Mouse (Mus musculus) erythroblast, adult 5-6 weeks (primary cell): ENCODE results near the gene Zfp385c. TPM values are rescaled to one million over a fixed set of nuclear protein-coding genes. Genes with fewer than 3 reads are reported as not detected.
"Not testable (repeated sequence)": the region's sequence is repeated elsewhere in the genome, so short reads cannot be mapped to it uniquely, and the experiment has no call there.

ENCODE experiments used
- ATAC-seq: replicated peaks from 2 replicates; pipeline ENCODE4 v1.8.0; 2016; ENCODE audit warnings: moderate number of reproducible peaks, mild to moderate bottlenecking, moderate TSS enrichment, inconsistent platforms; ENCODE audit not compliant: poor library complexity, low FRiP score, severe bottlenecking
- total RNA-seq, 2 experiments: library from RNA; stranded (forward) in 1 of 2; stranded (reverse) in 1 of 2; fragments of 150-400 nt in 1 of 2; fragments of 200-764, 138-1000 nt in 1 of 2; gene quantifications; 2 replicates each; pipeline versions ENCODE4 v1.2.3 to v1.2.4; 2015 to 2017; ENCODE audit warnings: low replicate concordance in 2 of 2

Gene Zfp385c
- total RNA-seq, 2 experiments from 2014 or later = not detected

DNA sequence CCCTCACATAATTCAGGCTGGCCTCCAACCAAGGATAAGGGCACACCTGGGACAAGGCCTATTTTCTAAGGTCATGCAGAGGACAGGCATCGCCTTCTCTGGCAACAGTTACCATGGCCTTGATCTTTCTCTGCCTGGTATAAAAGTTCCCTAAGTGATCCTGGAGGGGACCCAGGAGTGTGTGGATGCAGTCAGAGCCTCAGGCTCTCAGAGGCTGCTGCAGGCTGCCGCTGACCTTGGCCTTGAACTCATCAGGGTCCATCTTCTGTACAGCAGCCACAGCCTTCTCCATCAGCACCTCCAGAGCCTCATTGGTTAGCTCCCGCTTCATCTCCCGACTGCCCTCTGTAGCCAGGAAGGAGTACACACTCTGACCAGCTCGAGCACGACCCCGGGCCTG is 5.7 kb upstream of the Zfp385c start:
- ATAC-seq = no peak

DNA sequence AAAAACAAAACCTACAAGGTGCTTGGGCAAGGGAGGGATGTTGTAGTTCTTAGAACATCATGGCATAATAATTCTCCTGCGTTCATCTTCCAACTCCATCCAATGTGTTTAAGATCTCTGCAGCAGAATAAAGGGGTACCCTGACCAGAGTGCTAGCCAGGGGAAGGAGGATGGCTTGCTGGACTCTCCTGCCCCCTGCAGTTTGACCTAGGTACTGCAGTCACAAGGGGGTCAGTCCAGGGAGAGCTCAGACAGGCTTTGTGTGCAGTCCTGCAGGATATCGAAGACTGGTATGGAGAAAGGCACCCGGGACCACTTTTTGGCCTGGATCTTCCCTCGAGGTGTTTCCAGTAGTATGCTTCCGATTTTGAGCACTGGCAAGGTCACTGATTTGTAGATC is 2.7 kb upstream of the Zfp385c start:
- peak; percentile 75 for ATAC-seq

GRCm38 (mm10) chr11:100693154-100693553 is 899 bp upstream of the Zfp385c start:
- no peak for ATAC-seq

DNA sequence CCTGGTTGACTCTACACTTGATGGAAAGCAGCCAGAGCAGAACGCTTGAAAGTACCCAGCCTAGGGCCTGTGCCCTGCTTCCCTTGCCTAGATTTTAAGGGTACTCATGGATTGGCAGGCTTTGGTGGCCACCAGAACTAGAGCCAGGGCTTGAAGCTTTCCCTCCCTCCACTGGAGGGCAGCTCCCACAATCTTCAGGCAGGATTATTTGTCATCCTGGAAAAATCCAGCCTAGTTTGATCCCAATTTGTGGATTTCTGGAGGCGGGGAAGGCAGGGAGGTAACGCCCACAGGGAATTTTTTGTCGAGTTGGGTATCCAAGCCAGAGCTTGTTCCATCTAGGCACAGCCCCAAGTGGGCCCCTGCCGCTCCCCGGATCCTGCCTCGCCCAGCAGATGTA is 1.9 kb downstream of the Zfp385c start:
- ATAC-seq = no peak

DNA sequence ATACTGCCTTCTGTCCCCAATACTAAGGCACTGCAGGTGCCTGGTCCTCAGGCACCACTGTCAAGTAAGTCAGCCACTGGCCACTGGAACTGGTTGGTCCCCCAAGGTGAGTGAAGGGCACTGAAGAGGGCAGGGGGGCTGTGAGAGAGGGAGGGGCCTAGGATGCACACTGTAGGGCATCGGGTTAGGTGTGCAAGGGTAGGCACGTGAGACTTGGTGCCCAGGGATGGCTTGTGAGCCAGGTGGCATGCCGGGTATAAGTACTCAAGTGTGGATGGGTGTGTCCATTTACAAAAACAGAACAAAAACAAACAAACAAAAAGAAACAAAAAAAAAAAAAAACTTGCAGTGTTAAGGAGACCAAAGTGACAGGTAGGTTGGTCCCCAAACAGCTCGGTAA is 3.8 kb downstream of the Zfp385c start:
- ATAC-seq = no peak

DNA sequence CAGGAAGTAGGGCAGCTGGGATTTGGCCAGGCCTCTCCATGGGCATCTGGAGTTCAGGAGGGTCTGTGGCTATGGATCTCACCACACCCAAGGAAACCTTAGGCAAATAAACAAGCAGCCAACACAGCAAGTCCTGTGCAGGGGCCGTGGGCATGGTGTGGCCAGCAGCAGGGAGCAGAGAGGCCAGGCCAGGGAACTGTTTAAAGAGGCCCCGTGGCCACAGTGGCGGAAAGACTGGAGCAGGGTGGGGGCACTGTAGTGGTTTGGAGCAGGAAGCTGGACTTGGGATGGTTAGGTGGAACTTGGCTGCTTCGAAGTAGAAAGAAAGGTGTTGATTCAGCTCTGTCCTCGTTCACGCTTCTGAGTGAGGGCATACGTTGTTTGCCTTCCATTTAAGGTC is 5.0 kb downstream of the Zfp385c start:
- no peak for ATAC-seq

DNA sequence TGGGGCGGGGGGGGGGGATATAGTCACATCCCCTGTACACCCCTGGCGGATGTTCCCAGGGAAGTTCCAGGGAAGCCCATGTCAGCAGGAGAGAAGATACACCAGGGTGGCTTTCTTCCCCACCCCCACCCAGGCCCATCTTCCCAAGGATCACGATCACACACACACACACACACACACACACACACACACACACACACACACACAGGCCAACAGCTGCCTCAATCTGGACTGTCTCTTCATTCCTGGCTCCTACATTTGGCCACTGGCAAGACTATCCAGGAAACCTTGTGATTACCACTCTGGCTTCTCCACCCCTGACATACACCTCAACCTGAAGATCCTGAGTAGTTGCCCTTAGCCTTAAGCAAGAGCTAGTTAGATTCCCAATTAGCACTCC is 6.9 kb downstream of the Zfp385c start:
- no peak for ATAC-seq

GRCm38 (mm10) chr11:100684084-100684483 is 8.2 kb downstream of the Zfp385c start:
- no peak for ATAC-seq

- ATAC-seq = no peak
These were observed 9.7 kb downstream of the Zfp385c start for GRCm38 (mm10) chr11:100682526-100682925.

GRCm38 (mm10) chr11:100681826-100682225 is 10.4 kb downstream of the Zfp385c start:
- ATAC-seq = no peak

DNA sequence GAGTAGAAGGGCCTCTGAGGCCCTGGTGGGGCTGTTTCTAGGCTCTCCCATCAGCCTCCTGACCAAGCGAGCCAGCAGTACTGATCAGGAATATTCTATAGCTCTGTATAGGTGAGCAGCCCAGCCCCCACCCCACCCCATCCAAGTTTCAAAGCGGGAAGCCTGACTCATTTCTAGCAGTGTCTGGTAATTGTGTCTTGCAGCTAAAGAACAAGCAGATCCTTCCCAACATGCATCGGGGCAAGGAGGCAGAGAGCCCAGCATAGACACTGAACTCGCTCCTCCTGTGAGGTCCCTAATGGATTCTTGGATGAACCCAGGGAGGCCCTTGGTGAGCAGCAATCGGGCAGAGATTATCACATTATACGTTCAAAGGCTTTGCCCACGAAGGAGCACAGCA is 14.4 kb downstream of the Zfp385c start:
- no peak for ATAC-seq

DNA sequence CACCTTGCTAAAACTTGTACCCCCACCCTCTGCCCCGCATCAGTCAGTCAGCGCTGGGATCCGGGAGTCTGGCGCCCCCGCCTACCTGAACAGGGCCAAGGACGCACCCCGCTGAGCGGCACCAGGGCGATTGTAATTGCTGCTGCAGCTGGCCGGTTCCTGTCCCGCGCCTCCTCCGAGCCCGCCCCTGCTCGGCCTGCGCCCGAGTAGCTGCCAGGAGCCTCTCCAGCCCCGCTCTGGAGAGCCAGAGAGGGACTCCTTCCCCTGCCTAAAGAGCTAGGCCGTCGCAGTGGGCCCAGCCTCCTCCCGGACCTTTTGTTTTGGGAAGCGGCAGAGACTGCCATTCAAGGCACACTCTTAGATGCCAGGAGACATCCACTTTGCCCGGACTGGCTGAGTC is 19.1 kb downstream of the Zfp385c start:
- 0 out of 2 replicates have a peak, but pooled peaks have one; percentile 19 for ATAC-seq

GRCm38 (mm10) chr11:100671956-100672355 is 20.3 kb downstream of the Zfp385c start:
- no peak for ATAC-seq

- ATAC-seq = no peak
These were observed 21.2 kb downstream of the Zfp385c start for GRCm38 (mm10) chr11:100671049-100671448.

GRCm38 (mm10) chr11:100659806-100660205 is 32.4 kb downstream of the Zfp385c start:
- no peak for ATAC-seq

- no peak for ATAC-seq
These were observed 35.8 kb downstream of the Zfp385c start for GRCm38 (mm10) chr11:100656458-100656857.

DNA sequence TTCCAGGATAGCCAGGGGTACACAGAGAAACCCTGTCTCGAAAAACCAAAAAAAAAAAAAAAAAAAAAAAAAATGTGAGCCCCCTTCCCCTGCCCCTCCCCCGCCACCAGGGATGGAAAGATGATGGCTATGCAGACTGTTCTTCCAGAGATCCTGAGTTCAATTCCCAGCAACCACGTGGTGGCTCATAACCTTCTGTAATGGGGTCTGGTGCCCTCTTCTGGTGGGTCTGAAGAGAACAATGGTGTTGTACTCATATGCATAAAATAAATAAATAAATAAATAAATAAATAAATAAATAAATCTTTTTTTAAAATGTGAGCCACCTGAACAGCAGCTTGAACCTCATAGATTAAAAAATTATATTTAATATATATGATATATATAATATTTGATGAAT is 36.7 kb downstream of the Zfp385c start:
- not testable (repeated sequence) for ATAC-seq

DNA sequence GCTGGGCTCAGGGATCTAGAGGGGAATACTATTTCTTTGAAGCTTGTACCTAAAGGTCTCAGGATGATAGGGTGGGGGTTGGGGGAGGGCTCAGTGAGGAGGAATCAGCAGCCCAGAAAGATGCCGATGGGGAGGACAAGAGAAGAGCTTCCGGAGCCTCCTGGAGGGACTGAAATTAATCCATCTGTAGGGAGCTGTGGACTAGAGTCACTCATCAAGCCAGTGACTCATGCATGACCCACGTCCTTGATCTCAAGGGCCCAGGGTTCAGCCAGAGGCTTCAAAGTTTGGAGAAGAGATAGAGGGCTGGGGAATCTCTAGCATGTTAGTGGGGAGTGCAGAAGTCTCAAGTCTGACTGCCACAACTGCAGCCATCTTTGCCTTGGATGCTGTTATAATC is 40.5 kb downstream of the Zfp385c start:
- ATAC-seq = no peak

DNA sequence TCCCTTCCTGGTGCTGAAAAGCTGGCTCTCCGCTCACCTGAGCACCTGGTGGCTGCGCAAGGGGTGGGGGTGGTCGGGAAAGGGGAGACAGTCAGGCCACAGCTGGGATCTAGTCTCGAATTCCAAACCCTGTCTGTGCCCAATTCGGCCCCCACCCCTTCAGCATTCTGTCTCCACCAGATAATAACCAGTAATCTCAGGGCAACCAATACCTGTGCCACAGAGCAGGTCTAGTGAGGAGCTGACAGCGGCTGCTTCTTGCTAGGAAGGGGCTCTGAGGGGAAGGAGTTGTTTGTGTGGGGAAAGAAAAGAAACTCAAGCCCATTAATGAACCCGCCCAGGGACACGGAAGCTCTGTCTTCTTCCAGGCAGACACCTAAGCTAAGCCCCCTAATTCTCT is 41.0 kb downstream of the Zfp385c start:
- no peak for ATAC-seq

DNA sequence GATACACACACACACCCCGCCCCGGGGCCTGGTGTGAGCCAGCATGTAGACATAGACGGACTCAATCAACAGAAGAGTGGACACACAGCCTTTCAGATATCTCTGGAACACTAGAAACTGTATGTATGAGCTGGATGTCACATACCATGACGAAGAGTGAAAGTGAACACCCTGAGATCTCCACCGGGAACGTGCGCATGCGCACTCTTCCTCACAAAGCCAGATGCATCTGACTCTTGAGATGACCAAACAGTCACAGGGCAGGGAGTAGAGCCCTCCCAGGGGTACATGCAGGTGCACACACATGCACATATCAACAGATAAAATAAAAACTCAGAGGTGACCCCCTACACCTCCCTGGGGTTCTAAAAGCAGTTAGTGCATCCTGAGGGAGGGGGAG is 43.9 kb downstream of the Zfp385c start:
- ATAC-seq = no peak

DNA sequence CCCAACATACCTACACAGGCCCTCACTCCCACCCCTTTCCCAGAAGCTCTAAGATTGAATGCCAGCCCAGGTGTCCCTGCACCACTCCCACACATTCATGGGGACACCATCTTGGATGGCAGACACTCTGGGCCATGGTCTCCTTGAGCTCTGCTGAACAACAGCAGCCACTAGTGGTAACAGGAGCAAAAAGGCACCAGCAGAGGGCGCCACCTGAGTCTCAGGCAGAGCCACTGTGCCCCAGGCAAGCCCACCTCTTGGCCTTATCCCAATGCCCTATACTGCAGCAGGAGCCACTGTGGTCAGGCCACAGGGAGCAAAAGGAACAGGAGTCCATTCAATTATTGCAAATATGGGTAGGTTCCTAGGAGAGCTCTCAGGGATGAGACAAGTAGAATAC is 46.0 kb downstream of the Zfp385c start:
- ATAC-seq = peak; percentile 66

GRCm38 (mm10) chr11:100643612-100644575 is 48.4 kb downstream of the Zfp385c start:
- no peak for ATAC-seq
